Mouse (Mus musculus) ES-E14 (cell line): ENCODE data around the gene Fam185a. TPM values are rescaled to one million over a fixed set of nuclear protein-coding genes. Genes with fewer than 3 reads are reported as not detected.

ENCODE experiments used
- DNase-seq: peaks from one replicate; pipeline ENCODE4 v3.0.0-alpha.2; 2013; ENCODE audit warnings: low read depth, low spot score
- H3K27ac ChIP-seq: 2 replicates; pipeline ENCODE4 v1.5.1; 2012; ENCODE audit warnings: low read depth, mild to moderate bottlenecking, low read length, moderate library complexity, mixed read lengths; ENCODE audit not compliant: poor library complexity, insufficient read depth, severe bottlenecking
- H3K36me3 ChIP-seq: 2 replicates; pipeline ENCODE4 v1.6.1; 2012; ENCODE audit warnings: mild to moderate bottlenecking, low read length, moderate library complexity, mixed read lengths; ENCODE audit not compliant: control insufficient read depth, poor library complexity, insufficient read depth, severe bottlenecking
- H3K4me1 ChIP-seq, 2 experiments: fragments of 150-350 bp in 1 of 2; sonication (generic) in 1 of 2; 2 replicates each; pipeline ENCODE4 v1.6.1; 2012; ENCODE audit warnings: low read length in 2 of 2, mild to moderate bottlenecking in 1 of 2, mixed read lengths in 1 of 2; ENCODE audit not compliant: control insufficient read depth in 2 of 2, insufficient read depth in 2 of 2, poor library complexity in 1 of 2
- H3K4me3 ChIP-seq, 2 experiments: fragments of 150-350 bp in 1 of 2; sonication (generic) in 1 of 2; 2 replicates each; pipeline ENCODE4 v1.5.1; 2012; ENCODE audit warnings: low read length in 2 of 2, low read depth in 1 of 2, mild to moderate bottlenecking in 1 of 2, mixed read lengths in 1 of 2; ENCODE audit not compliant: insufficient read depth in 1 of 2, poor library complexity in 1 of 2, severe bottlenecking in 1 of 2
- H3K9ac ChIP-seq: 2 replicates; pipeline ENCODE4 v1.6.1; 2012; ENCODE audit warnings: low read depth, mild to moderate bottlenecking, low read length, mixed read lengths; ENCODE audit not compliant: poor library complexity, insufficient read depth, severe bottlenecking
- H3K9me3 ChIP-seq: fragments of 150-350 bp; sonication (generic); 2 replicates; pipeline ENCODE4 v1.6.1; 2012; ENCODE audit warnings: low read depth, mild to moderate bottlenecking, low read length; ENCODE audit not compliant: control insufficient read depth, insufficient read depth
- CHD2 ChIP-seq: IDR thresholded peaks from 2 replicates; pipeline ENCODE4 v1.6.1; 2014; ENCODE audit warnings: mild to moderate bottlenecking, low read depth, low read length, inconsistent platforms
- HCFC1 ChIP-seq: IDR thresholded peaks from 2 replicates; pipeline ENCODE4 v1.6.1; 2012; ENCODE audit warnings: low read length, inconsistent platforms, borderline replicate concordance; ENCODE audit not compliant: insufficient read depth
- MAFK ChIP-seq: IDR thresholded peaks from 2 replicates; pipeline ENCODE4 v1.6.1; 2014; ENCODE audit warnings: mild to moderate bottlenecking, low read depth, low read length, inconsistent platforms; ENCODE audit not compliant: insufficient read depth
- ZC3H11A ChIP-seq: IDR thresholded peaks from 2 replicates; pipeline ENCODE4 v1.6.1; 2012; ENCODE audit warnings: low read depth, mild to moderate bottlenecking, inconsistent platforms, low read length, borderline replicate concordance
- ZNF384 ChIP-seq: IDR thresholded peaks from 2 replicates; pipeline ENCODE4 v1.6.1; 2012; ENCODE audit warnings: low read depth, low read length, inconsistent platforms
- in situ Hi-C, 2 experiments: fragments of 600-800 bp; cut with MboI; formaldehyde crosslinking; loops; one replicate each; pipeline ENCODE4 v1.15.1; 2025; ENCODE audit warnings: low sequenced_read_pairs in 2 of 2, inconsistent platforms in 1 of 2; ENCODE audit not compliant: unreplicated experiment in 2 of 2
- total RNA-seq: library from RNA; depleted of rRNA; stranded (reverse); fragments of 300-350 nt; gene quantifications from 2 replicates; pipeline ENCODE4 v1.2.3, GENCODE M21; 2012; rRNA removed

Fam185a gene
- total RNA-seq, 1 experiment = 14.1 TPM

- in situ Hi-C loops = no loop called here
- Histone ChIP-seq H3K4me3 (no peak overlapping the region), H3K9me3 (no peaks in the 10 kb centered on the region), H3K4me1 (no peaks in the 10 kb centered on the region), H3K36me3 (no peaks in the 10 kb centered on the region), H3K9ac (no peak overlapping the region), H3K27ac (no peak overlapping the region)
- DNase-seq = no peak
- TF ChIP-seq ZNF384 (no peak), ZC3H11A (no peak), MAFK (no peak), HCFC1 (no peak), CHD2 (no peak)
Observed at GRCm38 (mm10) chr5:21526835-21527485, 102.2 kb downstream of the Fam185a start.

GRCm38 (mm10) chr5:21527488-21527911 lies 102.7 kb downstream of the Fam185a start:
- no peaks in the 10 kb centered on the region for H3K36me3 ChIP-seq
- no peak for TF ChIP-seq CHD2
- no peak for TF ChIP-seq ZC3H11A
- TF ChIP-seq ZNF384 = no peak
- no peak for TF ChIP-seq HCFC1
- no peaks in the 10 kb centered on the region for H3K9me3 ChIP-seq
- DNase-seq = no peak
- H3K9ac ChIP-seq = no peak overlapping the region
- no peak overlapping the region for H3K4me3 ChIP-seq
- in situ Hi-C loops = no loop called here
- no peaks in the 10 kb centered on the region for H3K4me1 ChIP-seq
- H3K27ac ChIP-seq = no peak overlapping the region

GRCm38 (mm10) chr5:21528068-21528842 lies 103.5 kb downstream of the Fam185a start:
- in situ Hi-C loops = no loop called here
- Histone ChIP-seq H3K9ac (no peak overlapping the region), H3K27ac (no peak overlapping the region), H3K4me1 (no peaks in the 10 kb centered on the region), H3K9me3 (no peaks in the 10 kb centered on the region), H3K36me3 (no peaks in the 10 kb centered on the region), H3K4me3 (no peak overlapping the region)
- TF ChIP-seq HCFC1 (no peak), ZC3H11A (no peak), ZNF384 (no peak), MAFK (no peak), CHD2 (no peak)
- no peak for DNase-seq

GRCm38 (mm10) chr5:21529110-21529720 lies 104.5 kb downstream of the Fam185a start:
- no peak for DNase-seq

More at GRCm38 (mm10) chr5:21529110-21529720, 104.5 kb downstream of the Fam185a start:
- H3K9ac ChIP-seq = no peak overlapping the region
- H3K27ac ChIP-seq = no peak overlapping the region
- H3K9me3 ChIP-seq = no peaks in the 10 kb centered on the region
- H3K4me3 ChIP-seq = no peak overlapping the region
- no peak for TF ChIP-seq ZC3H11A
- no peak for TF ChIP-seq MAFK
- no peak for TF ChIP-seq ZNF384
- no peak for TF ChIP-seq HCFC1
- TF ChIP-seq CHD2 = no peak
- H3K36me3 ChIP-seq = no peaks in the 10 kb centered on the region
- in situ Hi-C loops = no loop called here
- no peaks in the 10 kb centered on the region for H3K4me1 ChIP-seq

Other genes starting within 250 kb of the Fam185a start
- 2.8 and 4.2 TPM in 2 replicates for gene Gsap, start 238.7 kb upstream of the Fam185a start, total RNA-seq
- gene Fgl2, start 52.3 kb upstream of the Fam185a start, total RNA-seq = 0.71 and 0.85 TPM in 2 replicates
- 0.16 TPM in 1 of 2 replicates, not detected in the other for gene Ccdc146, start 281 bp upstream of the Fam185a start, total RNA-seq
- gene Lrrc17, start 118.6 kb downstream of the Fam185a start, total RNA-seq = 0.13 and 0.16 TPM in 2 replicates
- gene Fbxl13, start 220.7 kb downstream of the Fam185a start, total RNA-seq = not detected in 2 replicates
- 73.6 and 86.4 TPM in 2 replicates for gene Armc10, start 220.9 kb downstream of the Fam185a start, total RNA-seq